Mouse (Mus musculus) kidney, postnatal 14 days (tissue): ENCODE data around the gene Trappc1.
"Not testable (repeated sequence)": the region's sequence is repeated elsewhere in the genome, so short reads cannot be mapped to it uniquely, and the experiment has no call there.

Source experiments
- DNase-seq: peaks from one replicate; pipeline ENCODE4 v3.0.0; 2022; ENCODE audit warnings: mixed read lengths

Trappc1 gene

GRCm38 (mm10) chr11:69323667-69324111 lies at the start of gene Trappc1, which contains the start of gene Cntrob:
TSS of gene Trappc1 (plus strand) at chr11:69323980.
TSS of gene Cntrob (minus strand) at chr11:69323775.
- peak; percentile 99 for DNase-seq

- DNase-seq, result no peak
Observed at GRCm38 (mm10) chr11:69275650-69276049, 48.1 kb upstream of the Trappc1 start.

GRCm38 (mm10) chr11:69276081-69276480 lies 47.7 kb upstream of the Trappc1 start:
- no peak for DNase-seq

GRCm38 (mm10) chr11:69277267-69277666 lies 46.5 kb upstream of the Trappc1 start:
- DNase-seq, result no peak

- no peak for DNase-seq
Observed at GRCm38 (mm10) chr11:69291111-69291510, 32.7 kb upstream of the Trappc1 start.

- DNase-seq, result no peak
Observed at GRCm38 (mm10) chr11:69295286-69295685, 28.5 kb upstream of the Trappc1 start.

- DNase-seq, result no peak
Observed at GRCm38 (mm10) chr11:69297799-69298198, 26.0 kb upstream of the Trappc1 start.

GRCm38 (mm10) chr11:69298231-69298630 lies 25.5 kb upstream of the Trappc1 start:
- DNase-seq, result no peak

GRCm38 (mm10) chr11:69302817-69303216 lies 21.0 kb upstream of the Trappc1 start:
- no peak for DNase-seq

- no peak for DNase-seq
Observed at GRCm38 (mm10) chr11:69305291-69305690, 18.5 kb upstream of the Trappc1 start.

GRCm38 (mm10) chr11:69306039-69306438 lies 17.7 kb upstream of the Trappc1 start:
- DNase-seq, result no peak

GRCm38 (mm10) chr11:69311266-69311665 lies 12.5 kb upstream of the Trappc1 start:
- DNase-seq, result no peak

GRCm38 (mm10) chr11:69316361-69316760 lies 7.4 kb upstream of the Trappc1 start:
- no peak for DNase-seq

- not testable (repeated sequence) for DNase-seq
Observed at GRCm38 (mm10) chr11:69318000-69318399, 5.8 kb upstream of the Trappc1 start.

GRCm38 (mm10) chr11:69321580-69321979 lies 2.2 kb upstream of the Trappc1 start:
- no peak for DNase-seq

- DNase-seq, result no peak
Observed at GRCm38 (mm10) chr11:69322010-69322409, 1.8 kb upstream of the Trappc1 start.

GRCm38 (mm10) chr11:69322693-69323471 lies 898 bp upstream of the Trappc1 start:
- DNase-seq, result no peak

- no peak for DNase-seq
Observed at GRCm38 (mm10) chr11:69324749-69325148, 969 bp downstream of the Trappc1 start.

GRCm38 (mm10) chr11:69325628-69326407 lies 2.0 kb downstream of the Trappc1 start, which contains the start of gene Kcnab3:
TSS of gene Kcnab3 (plus strand) at chr11:69326258.
- peak; percentile 94 for DNase-seq

- DNase-seq, result peak; percentile 47
Observed at GRCm38 (mm10) chr11:69326408-69327156, 2.8 kb downstream of the Trappc1 start.

- DNase-seq, result no peak
Observed at GRCm38 (mm10) chr11:69327157-69327442, 3.3 kb downstream of the Trappc1 start.

- no peak for DNase-seq
Observed at GRCm38 (mm10) chr11:69327648-69328047, 3.9 kb downstream of the Trappc1 start.

GRCm38 (mm10) chr11:69328517-69328916 lies 4.7 kb downstream of the Trappc1 start:
- no peak for DNase-seq
